Mouse (Mus musculus): Measurements from ENCODE around the gene Rpl26.

Rpl26 gene

GRCm38 (mm10) chr11:68882107-68882506 lies 19.3 kb upstream of the Rpl26 start:
- CTCF ChIA-PET: interaction anchor here in 2 of 4 experiments (0.8 to 1.0 kb wide), 2 partner anchors 9 to 397 kb away, joined by 4 read pairs; no protein-coding TSS in a partner anchor
- POLR2A ChIA-PET: interaction anchor here in 3 of 4 experiments (0.6 to 3.6 kb wide), 13 partner anchors 10 to 664 kb away, joined by 3 to 18 read pairs (median 5); partner anchors contain the start of genes Arhgef15 (in 1 of the 3) and Ndel1 (in 1 of the 3)

GRCm38 (mm10) chr11:68883843-68884242 lies 17.5 kb upstream of the Rpl26 start:
- POLR2A ChIA-PET: interaction anchor here (0.6 to 3.6 kb wide), 15 partner anchors 9 to 213 kb away, joined by 3 to 18 read pairs (median 4); partner anchors contain the start of gene Ndel1 (in 2 of the 4)
- CTCF ChIA-PET: interaction anchor here in 3 of 4 experiments (0.6 to 1.2 kb wide), 5 partner anchors 9 to 339 kb away, joined by 4 to 7 read pairs (median 5); no protein-coding TSS in a partner anchor

GRCm38 (mm10) chr11:68884368-68884767 lies 17.0 kb upstream of the Rpl26 start:
- ChIA-PET POLR2A (interaction anchor here in 2 of 4 experiments (0.6 to 3.6 kb wide), 7 partner anchors 8 to 103 kb away, joined by 3 to 18 read pairs (median 5); partner anchors contain the start of gene Ndel1 (in 1 of the 2)), CTCF (interaction anchor here in 1 of 4 experiments (1.1 kb wide), 1 partner anchor 14 kb away, joined by 5 read pairs; no protein-coding TSS in a partner anchor)

GRCm38 (mm10) chr11:68886091-68886490 lies 15.3 kb upstream of the Rpl26 start:
- POLR2A ChIA-PET: interaction anchor here in 2 of 4 experiments (1.0 to 2.1 kb wide), 5 partner anchors 11 to 32 kb away, joined by 3 to 9 read pairs (median 3); no protein-coding TSS in a partner anchor

GRCm38 (mm10) chr11:68888253-68888652 lies 13.1 kb upstream of the Rpl26 start, which contains the start of gene Rnf222:
TSS of gene Rnf222 (plus strand) at chr11:68888553.
- ChIA-PET POLR2A (interaction anchor here in 2 of 4 experiments (0.6 to 8.4 kb wide), 7 partner anchors 9 to 185 kb away, joined by 3 to 75 read pairs (median 4); partner anchors contain the start of gene Ndel1 (in 1 of the 2)), CTCF (interaction anchor here in 3 of 4 experiments (0.5 to 1.6 kb wide), 4 partner anchors 13 to 530 kb away, joined by 4 to 6 read pairs (median 4); no protein-coding TSS in a partner anchor)

More at GRCm38 (mm10) chr11:68886091-68886490, 15.3 kb upstream of the Rpl26 start:
- CTCF ChIA-PET: interaction anchor here in 3 of 4 experiments (0.6 to 2.1 kb wide), 3 partner anchors 11 to 228 kb away, joined by 3 to 8 read pairs (median 3); no protein-coding TSS in a partner anchor

GRCm38 (mm10) chr11:68888653-68889052 lies 12.7 kb upstream of the Rpl26 start:
- POLR2A ChIA-PET: interaction anchor here in 2 of 4 experiments (0.6 to 8.4 kb wide), 4 partner anchors 9 to 36 kb away, joined by 3 to 75 read pairs (median 6); no protein-coding TSS in a partner anchor

GRCm38 (mm10) chr11:68890625-68891024 lies 10.8 kb upstream of the Rpl26 start:
- ChIA-PET POLR2A (interaction anchor here in 3 of 4 experiments (1.1 to 8.4 kb wide), 6 partner anchors 13 to 19 kb away, joined by 3 to 75 read pairs (median 5); partner anchors contain the start of gene Ndel1 (in 1 of the 3)), CTCF (no interaction called here)

More at GRCm38 (mm10) chr11:68888653-68889052, 12.7 kb upstream of the Rpl26 start:
- CTCF ChIA-PET: interaction anchor here in 3 of 4 experiments (0.6 to 1.6 kb wide), 6 partner anchors 10 to 115 kb away, joined by 3 to 6 read pairs (median 4); no protein-coding TSS in a partner anchor

- ChIA-PET POLR2A (interaction anchor here (0.7 to 8.4 kb wide), 16 partner anchors 8 to 200 kb away, joined by 3 to 75 read pairs (median 4); partner anchors contain the start of genes Myh10 (in 1 of the 4) and Ndel1 (in 1 of the 4)), CTCF (interaction anchor here in 2 of 4 experiments (0.5 to 2.0 kb wide), 4 partner anchors 13 to 76 kb away, joined by 3 to 9 read pairs (median 3); partner anchors contain the start of gene Slc25a35 (in 1 of the 2))
These were observed 9.6 kb upstream of the Rpl26 start for GRCm38 (mm10) chr11:68891823-68892222.

- CTCF ChIA-PET: interaction anchor here in 3 of 4 experiments (0.5 to 2.0 kb wide), 7 partner anchors 13 to 361 kb away, joined by 3 to 9 read pairs (median 3); partner anchors contain the start of gene Slc25a35 (in 1 of the 3)
- POLR2A ChIA-PET: interaction anchor here (0.7 to 8.4 kb wide), 17 partner anchors 8 to 201 kb away, joined by 3 to 75 read pairs (median 4); partner anchors contain the start of genes Myh10 (in 1 of the 4) and Ndel1 (in 1 of the 4)
These were observed 9.1 kb upstream of the Rpl26 start for GRCm38 (mm10) chr11:68892233-68892832.

GRCm38 (mm10) chr11:68893911-68894464 lies 7.4 kb upstream of the Rpl26 start:
- ChIA-PET POLR2A (interaction anchor here (0.8 to 8.4 kb wide), 10 partner anchors 9 to 119 kb away, joined by 3 to 75 read pairs (median 4); no protein-coding TSS in a partner anchor), CTCF (interaction anchor here in 1 of 4 experiments (0.8 kb wide), 1 partner anchor 89 kb away, joined by 3 read pairs; no protein-coding TSS in a partner anchor)

- ChIA-PET POLR2A (interaction anchor here in 1 of 4 experiments (1.5 kb wide), 1 partner anchor 8 kb away, joined by 4 read pairs; no protein-coding TSS in a partner anchor), CTCF (interaction anchor here in 2 of 4 experiments (0.6 to 1.2 kb wide), 4 partner anchors 13 to 171 kb away, joined by 3 to 7 read pairs (median 3); no protein-coding TSS in a partner anchor)
These were observed 5.1 kb upstream of the Rpl26 start for GRCm38 (mm10) chr11:68896247-68896646.

GRCm38 (mm10) chr11:68897120-68897519 lies 4.3 kb upstream of the Rpl26 start:
- CTCF ChIA-PET: no interaction called here
- POLR2A ChIA-PET: no interaction called here

GRCm38 (mm10) chr11:68897838-68898237 lies 3.5 kb upstream of the Rpl26 start:
- CTCF ChIA-PET: interaction anchor here (0.6 to 2.1 kb wide), 22 partner anchors 9 to 490 kb away, joined by 3 to 16 read pairs (median 6); partner anchors contain the start of genes 9130213A22Rik (in 1 of the 4) and Slc25a35 (in 1 of the 4)

GRCm38 (mm10) chr11:68898790-68899189 lies 2.6 kb upstream of the Rpl26 start:
- POLR2A ChIA-PET: interaction anchor here in 3 of 4 experiments (0.6 to 2.5 kb wide), 33 partner anchors 9 to 222 kb away, joined by 3 to 10 read pairs (median 3); partner anchors contain the start of genes Arhgef15 (in 1 of the 3), Rnf222 (in 1 of the 3) and Slc25a35 (in 1 of the 3)
- CTCF ChIA-PET: interaction anchor here (0.6 to 2.1 kb wide), 30 partner anchors 10 to 522 kb away, joined by 3 to 16 read pairs (median 4); partner anchors contain the start of genes 9130213A22Rik (in 1 of the 4), Arhgef15 (in 1 of the 4), Ccdc42 (in 1 of the 4) and Ndel1 (in 1 of the 4)

More at GRCm38 (mm10) chr11:68897838-68898237, 3.5 kb upstream of the Rpl26 start:
- POLR2A ChIA-PET: interaction anchor here in 3 of 4 experiments (0.7 to 2.5 kb wide), 21 partner anchors 9 to 214 kb away, joined by 3 to 9 read pairs (median 4); partner anchors contain the start of genes Arhgef15 (in 1 of the 3) and Rnf222 (in 1 of the 3)

GRCm38 (mm10) chr11:68899815-68900214 lies 1.6 kb upstream of the Rpl26 start:
- ChIA-PET POLR2A (interaction anchor here in 2 of 4 experiments (1.0 to 2.5 kb wide), 7 partner anchors 11 to 221 kb away, joined by 3 to 10 read pairs (median 4); partner anchors contain the start of genes Arhgef15 (in 1 of the 2) and Rnf222 (in 1 of the 2)), CTCF (interaction anchor here in 1 of 4 experiments (1.6 kb wide), 1 partner anchor 136 kb away, joined by 6 read pairs; no protein-coding TSS in a partner anchor)

- ChIA-PET POLR2A (interaction anchor here in 2 of 4 experiments (0.8 to 1.8 kb wide), 6 partner anchors 23 to 571 kb away, joined by 3 to 10 read pairs (median 3); partner anchors contain the start of gene Myh10 (in 1 of the 2)), CTCF (no interaction called here)
These were observed 648 bp upstream of the Rpl26 start for GRCm38 (mm10) chr11:68900519-68901350.
